Mouse (Mus musculus) limb, embryonic 11.5 days (tissue): ENCODE data around the gene Kcnj9. TPM values are rescaled to one million over a fixed set of nuclear protein-coding genes. Genes with fewer than 3 reads are reported as not detected.

ENCODE experiments used
- ATAC-seq: fragments of 200-750 bp; cut with Nextera tagmentation; 2 replicates; pipeline ENCODE4 v1.8.0; 2017; ENCODE audit warnings: low read depth; ENCODE audit not compliant: insufficient number of reproducible peaks, low FRiP score, low TSS enrichment
- DNase-seq: peaks from one replicate; pipeline ENCODE4 v3.0.0-alpha.2; 2015; ENCODE audit warnings: low spot score
- H3K27ac ChIP-seq: fragments of 300-500 bp; sonication (generic); replicated peaks from 2 replicates; pipeline ENCODE4 v1.5.1; 2014; ENCODE audit warnings: low read depth, mild to moderate bottlenecking, low read length
- H3K27me3 ChIP-seq: fragments of 300-500 bp; sonication (generic); 2 replicates; pipeline ENCODE4 v1.6.1; 2014; ENCODE audit warnings: mild to moderate bottlenecking, low read length, mixed read lengths; ENCODE audit not compliant: control insufficient read depth, insufficient read depth
- H3K36me3 ChIP-seq: fragments of 300-500 bp; sonication (generic); 2 replicates; pipeline ENCODE4 v1.6.1; 2014; ENCODE audit warnings: mild to moderate bottlenecking, low read length, moderate library complexity, mixed read lengths; ENCODE audit not compliant: control insufficient read depth, insufficient read depth
- H3K4me1 ChIP-seq: fragments of 300-500 bp; sonication (generic); 2 replicates; pipeline ENCODE4 v1.6.1; 2014; ENCODE audit warnings: low read length, mixed read lengths; ENCODE audit not compliant: control insufficient read depth, insufficient read depth
- H3K4me2 ChIP-seq: fragments of 300-500 bp; sonication (generic); 2 replicates; pipeline ENCODE4 v1.6.1; 2014; ENCODE audit warnings: low read depth, mild to moderate bottlenecking, moderate library complexity; ENCODE audit not compliant: severe bottlenecking
- H3K4me3 ChIP-seq: fragments of 300-500 bp; sonication (generic); 2 replicates; pipeline ENCODE4 v1.5.1; 2014; ENCODE audit warnings: low read depth, low read length
- H3K9ac ChIP-seq: fragments of 300-500 bp; sonication (generic); 2 replicates; pipeline ENCODE4 v1.6.1; 2014; ENCODE audit warnings: mild to moderate bottlenecking, low read length
- H3K9me3 ChIP-seq: fragments of 300-500 bp; sonication (generic); 2 replicates; pipeline ENCODE4 v1.6.1; 2016; ENCODE audit warnings: low read length; ENCODE audit not compliant: control insufficient read depth
- WGBS: fragments of 180-500 bp; shearing (Covaris S2); extraction: QIAGEN DNeasy Blood & Tissue Kit; methylation state at CpG from one replicate; pipeline ENCODE4 v1.1.7; 2014; 5-methylcytosine and 5-hydroxymethylcytosine counted together
- polyA plus RNA-seq: library from polyadenylated mRNA; unstranded; fragments of >200 nt; fragmentation: Nextera tagmentation; extraction: Ambion mirVana; gene quantifications from 2 replicates; pipeline ENCODE4 v1.2.1, GENCODE M21; 2014

The Kcnj9 gene
- polyA plus RNA-seq, 1 experiment from 2014 or later: not detected

DNA sequence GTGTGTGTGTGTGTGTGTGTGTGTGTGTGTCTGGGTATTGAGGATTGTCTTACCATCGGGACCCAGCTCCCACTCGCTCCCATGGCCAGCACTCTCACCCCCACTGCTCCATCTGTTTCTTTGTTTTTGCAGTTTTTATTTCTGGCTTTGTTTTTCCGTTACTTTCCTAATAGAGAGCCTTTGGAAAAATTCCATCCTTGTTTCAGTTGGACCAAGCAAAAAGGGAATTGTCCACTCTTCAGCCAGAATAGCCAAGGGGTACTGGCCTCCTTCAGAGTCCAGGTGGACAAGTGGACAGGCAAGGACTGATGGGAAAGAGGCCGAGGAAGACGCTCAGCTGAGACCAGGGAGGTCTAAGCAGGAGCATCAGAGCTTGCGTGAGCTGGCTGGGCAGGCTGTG, 22.2 kb downstream of the Kcnj9 start:
- Histone ChIP-seq H3K27me3 (no peaks in the 10 kb centered on the region), H3K9ac (no peak overlapping the region), H3K27ac (no peak overlapping the region), H3K4me3 (no peak overlapping the region), H3K36me3 (no peaks in the 10 kb centered on the region), H3K9me3 (no peaks in the 10 kb centered on the region), H3K4me2 (no peak overlapping the region), H3K4me1 (peaks cover 16% of the 10 kb centered on the region; the same call in 1 of the 2 replicates)
- no peak for DNase-seq
- ATAC-seq: no peak
- 84% methylated on average over 6 of the region's 6 CpGs for WGBS

DNA sequence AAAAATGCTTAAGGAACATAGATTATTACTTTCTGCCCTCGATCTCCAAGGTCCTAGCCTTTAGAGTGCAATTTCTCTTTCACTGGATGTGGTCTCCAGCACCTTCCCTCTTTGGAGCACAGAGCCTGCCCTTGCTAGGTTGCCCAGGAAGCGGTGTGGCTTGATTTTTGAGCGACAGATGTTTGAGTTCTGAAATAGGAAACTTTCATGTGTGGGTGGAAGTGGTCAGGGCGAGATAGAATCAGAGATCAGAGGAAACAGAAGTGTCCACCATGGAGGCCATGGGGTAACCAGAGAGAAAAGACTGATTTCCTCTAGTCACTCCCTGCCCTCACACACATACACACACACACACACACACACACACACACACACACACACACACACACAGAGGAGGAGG, 22.9 kb downstream of the Kcnj9 start:
- ATAC-seq: no peak
- WGBS: 74% methylated on average over 4 of the region's 4 CpGs
- H3K9ac ChIP-seq: no peak overlapping the region

DNA sequence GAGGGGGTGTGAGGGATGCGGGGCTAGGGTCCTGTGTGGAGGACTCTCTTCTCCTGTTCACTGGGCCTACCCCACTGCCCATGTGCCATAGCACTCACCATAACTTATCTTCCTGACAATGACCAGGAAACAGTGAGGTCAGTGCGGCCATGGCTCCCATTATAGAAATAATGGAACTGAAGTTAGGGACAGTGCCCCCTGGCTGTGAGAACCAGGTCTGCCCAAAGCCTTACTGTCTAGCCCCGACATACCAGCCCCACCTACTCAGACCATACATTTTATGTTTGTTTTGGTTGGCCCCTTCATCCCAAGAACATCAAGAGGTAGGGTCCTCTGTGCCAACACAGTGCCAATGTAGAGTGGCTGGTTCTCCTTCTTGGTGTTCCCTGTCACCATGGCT, 23.5 kb downstream of the Kcnj9 start:
- Histone ChIP-seq H3K36me3 (no peaks in the 10 kb centered on the region), H3K4me2 (no peak overlapping the region), H3K27ac (no peak overlapping the region), H3K4me1 (peaks cover 18% of the 10 kb centered on the region), H3K27me3 (no peaks in the 10 kb centered on the region), H3K4me3 (no peak overlapping the region), H3K9ac (no peak overlapping the region), H3K9me3 (no peaks in the 10 kb centered on the region)
- WGBS: 78% methylated on average over 3 of the region's 3 CpGs
- ATAC-seq (no peak), DNase-seq (no peak)

More for the DNA sequence above, 22.9 kb downstream of the Kcnj9 start:
- Histone ChIP-seq H3K27me3 (no peaks in the 10 kb centered on the region), H3K36me3 (no peaks in the 10 kb centered on the region), H3K9me3 (no peaks in the 10 kb centered on the region), H3K4me3 (no peak overlapping the region), H3K27ac (no peak overlapping the region), H3K4me2 (no peak overlapping the region), H3K4me1 (peaks cover 15% of the 10 kb centered on the region)
- no peak for DNase-seq

DNA sequence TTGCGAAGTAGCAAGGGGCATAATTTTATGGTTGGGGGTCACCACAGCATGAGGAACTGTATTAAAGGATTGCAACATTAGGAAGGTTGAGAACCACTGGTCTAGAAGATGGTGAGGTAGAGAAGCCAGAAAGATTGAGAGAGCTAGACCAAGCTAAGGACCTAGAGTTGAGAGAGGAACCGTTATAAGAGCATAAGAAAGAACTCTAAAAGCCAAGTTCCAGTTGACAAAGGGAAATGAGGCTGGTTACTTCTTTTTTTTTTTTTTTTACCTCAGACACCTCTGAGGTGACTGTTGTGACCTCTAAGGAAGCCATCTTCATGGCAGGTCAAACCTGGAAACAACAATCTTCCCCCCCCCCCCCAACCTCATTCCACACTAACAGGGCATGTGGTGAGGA, 24.0 kb downstream of the Kcnj9 start:
- DNase-seq: no peak
- Histone ChIP-seq H3K9ac (no peak overlapping the region), H3K4me2 (no peak overlapping the region), H3K9me3 (no peaks in the 10 kb centered on the region), H3K36me3 (no peaks in the 10 kb centered on the region), H3K4me3 (no peak overlapping the region), H3K27me3 (no peaks in the 10 kb centered on the region), H3K27ac (no peak overlapping the region), H3K4me1 (peaks cover 23% of the 10 kb centered on the region)
- WGBS: 90% methylated on average over 2 of the region's 2 CpGs
- ATAC-seq: no peak

DNA sequence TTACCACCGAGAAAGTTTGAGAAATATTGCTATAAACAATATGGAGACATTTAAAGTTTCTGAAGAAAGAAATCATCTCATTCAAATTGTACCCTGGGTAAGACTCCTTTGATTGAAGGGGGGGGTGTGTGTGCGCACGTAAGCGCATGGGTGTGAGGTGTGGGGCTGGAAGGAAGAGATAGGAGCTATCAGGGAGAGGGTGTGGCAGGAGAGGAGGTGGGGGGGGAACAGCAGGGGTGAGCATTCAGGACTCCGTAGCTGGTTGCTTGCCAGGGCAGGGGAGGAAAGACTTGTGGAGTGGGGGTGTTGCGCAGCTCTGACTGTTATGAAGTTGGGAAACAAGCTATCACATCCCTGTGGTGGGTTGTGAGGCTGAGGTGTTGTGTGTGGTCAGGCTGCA, 24.7 kb downstream of the Kcnj9 start:
- peaks cover 24% of the 10 kb centered on the region for H3K4me1 ChIP-seq
- DNase-seq (no peak), ATAC-seq (no peak)
- WGBS: 69% methylated on average over 6 of the region's 6 CpGs
- H3K27me3 ChIP-seq: no peaks in the 10 kb centered on the region
- H3K9ac ChIP-seq: no peak overlapping the region
- H3K4me3 ChIP-seq: no peak overlapping the region
- H3K4me2 ChIP-seq: no peak overlapping the region
- no peaks in the 10 kb centered on the region for H3K9me3 ChIP-seq
- no peak overlapping the region for H3K27ac ChIP-seq
- no peaks in the 10 kb centered on the region for H3K36me3 ChIP-seq

DNA sequence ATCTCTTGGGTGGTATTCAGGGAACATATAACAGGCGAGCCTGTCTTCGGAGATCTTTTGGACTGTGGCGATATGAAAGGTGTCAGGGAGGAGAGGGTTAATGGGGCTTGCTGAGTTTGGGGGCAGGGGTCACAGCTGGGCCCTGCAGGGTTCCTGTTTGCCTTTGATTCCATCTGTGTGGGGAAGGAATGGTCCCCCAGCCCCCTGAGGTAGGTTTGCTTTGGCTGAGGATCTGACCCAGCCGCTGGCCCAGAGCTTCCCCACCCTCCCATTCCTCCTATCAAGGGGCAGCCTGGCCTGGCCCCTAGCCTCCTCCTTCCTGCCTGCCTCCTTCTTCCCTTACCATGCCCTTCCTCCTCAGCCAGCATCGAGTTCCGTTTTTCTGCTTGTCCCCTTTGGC, 26.3 kb downstream of the Kcnj9 start:
- peaks cover 33% of the 10 kb centered on the region for H3K4me1 ChIP-seq
- peak; percentile 68 for DNase-seq

DNA sequence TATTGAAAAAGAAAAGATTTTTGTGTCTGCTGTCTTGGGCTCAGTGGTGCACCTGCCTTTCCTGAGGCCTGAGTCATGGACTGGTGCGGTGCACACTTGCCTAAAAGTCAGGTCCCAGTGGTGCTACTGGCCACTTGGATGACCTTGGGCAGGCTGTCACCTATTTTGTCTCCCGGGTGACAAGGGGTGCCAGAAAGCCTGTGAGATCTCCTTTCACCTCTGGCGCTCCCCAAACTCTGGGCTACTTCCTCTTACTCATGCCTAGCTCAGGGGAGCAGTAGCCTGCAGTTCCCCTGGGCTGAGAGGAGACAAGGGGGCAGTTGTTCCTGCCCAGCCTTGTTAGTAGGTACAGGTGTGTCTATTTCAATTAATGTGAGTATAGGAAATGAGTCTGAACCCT, 26.8 kb downstream of the Kcnj9 start:
- no peaks in the 10 kb centered on the region for H3K36me3 ChIP-seq
- H3K4me1 ChIP-seq: peaks cover 38% of the 10 kb centered on the region
- no peak overlapping the region for H3K4me2 ChIP-seq
- no peak overlapping the region; the same call in 1 of the 2 replicates for H3K27ac ChIP-seq
- no peaks in the 10 kb centered on the region for H3K9me3 ChIP-seq
- H3K9ac ChIP-seq: no peak overlapping the region
- DNase-seq (no peak), ATAC-seq (no peak)
- H3K27me3 ChIP-seq: no peaks in the 10 kb centered on the region
- H3K4me3 ChIP-seq: no peak overlapping the region
- 50% methylated on average over 3 of the region's 3 CpGs for WGBS

More for the DNA sequence above, 26.3 kb downstream of the Kcnj9 start:
- WGBS: 2% methylated on average over 6 of the region's 6 CpGs
- H3K4me2 ChIP-seq: no peak overlapping the region
- H3K27me3 ChIP-seq: no peaks in the 10 kb centered on the region
- no peak overlapping the region for H3K4me3 ChIP-seq
- no peak overlapping the region for H3K9ac ChIP-seq
- H3K36me3 ChIP-seq: no peaks in the 10 kb centered on the region
- ATAC-seq: no peak
- no peaks in the 10 kb centered on the region for H3K9me3 ChIP-seq
- H3K27ac ChIP-seq: peak overlapping the region; percentile 48; the same call in 1 of the 2 replicates

DNA sequence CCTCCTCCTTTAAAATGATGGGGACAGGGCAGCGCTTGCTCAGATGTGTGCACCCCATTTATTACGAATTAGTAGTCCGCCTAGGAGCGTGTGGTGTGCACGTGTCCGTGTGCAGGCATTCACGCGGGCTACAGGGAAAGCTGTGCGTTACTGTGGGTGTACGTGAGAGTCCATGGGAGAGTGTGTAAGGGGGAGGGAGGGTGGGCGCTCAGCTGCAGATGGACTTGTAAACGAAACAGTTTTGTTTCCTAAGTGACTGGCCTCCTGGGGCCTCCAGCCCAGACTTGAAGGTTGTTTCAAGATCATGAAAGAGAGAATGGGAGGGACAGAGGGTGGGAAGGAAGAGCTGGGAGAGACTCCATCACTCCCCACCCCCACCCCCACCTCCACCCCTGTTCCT, 27.9 kb downstream of the Kcnj9 start:
- no peak for ATAC-seq
- H3K27ac ChIP-seq: no peak overlapping the region

DNA sequence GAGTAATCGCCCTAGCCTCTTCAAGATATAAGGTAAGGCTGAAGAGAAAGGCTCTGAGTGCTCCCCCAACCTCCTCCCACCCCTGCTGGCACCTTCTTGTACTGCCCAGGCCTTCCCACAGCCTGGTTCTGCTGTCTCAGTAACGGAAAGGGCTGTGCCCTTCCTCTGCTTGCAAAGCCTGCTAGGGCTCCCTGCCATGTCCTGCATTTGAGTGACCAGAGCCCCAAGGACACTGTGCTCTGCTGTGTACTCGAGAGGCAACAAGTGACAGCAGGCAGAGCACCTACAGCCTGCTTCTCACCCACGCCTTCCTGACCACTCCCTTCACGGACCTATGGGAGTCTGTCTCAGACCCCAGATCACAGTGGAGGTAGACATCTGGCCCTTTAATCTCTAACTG, 28.9 kb downstream of the Kcnj9 start:
- no peaks in the 10 kb centered on the region for H3K36me3 ChIP-seq
- H3K4me3 ChIP-seq: no peak overlapping the region
- H3K27me3 ChIP-seq: no peaks in the 10 kb centered on the region
- H3K4me2 ChIP-seq: no peak overlapping the region
- H3K4me1 ChIP-seq: peaks cover 40% of the 10 kb centered on the region
- DNase-seq (no peak), ATAC-seq (no peak)
- 61% methylated on average over 5 of the region's 5 CpGs for WGBS
- no peak overlapping the region for H3K9ac ChIP-seq
- H3K27ac ChIP-seq: no peak overlapping the region
- no peaks in the 10 kb centered on the region for H3K9me3 ChIP-seq

More for the DNA sequence above, 27.9 kb downstream of the Kcnj9 start:
- H3K4me2 ChIP-seq: no peak overlapping the region
- no peaks in the 10 kb centered on the region for H3K27me3 ChIP-seq
- DNase-seq: no peak
- no peak overlapping the region for H3K9ac ChIP-seq
- H3K4me3 ChIP-seq: no peak overlapping the region
- WGBS: 39% methylated on average over 12 of the region's 12 CpGs
- peaks cover 39% of the 10 kb centered on the region for H3K4me1 ChIP-seq
- H3K36me3 ChIP-seq: no peaks in the 10 kb centered on the region
- H3K9me3 ChIP-seq: no peaks in the 10 kb centered on the region
